Mouse (Mus musculus) CH12.LX (cell line): ENCODE data around the gene Hdac1.

ENCODE experiments used
- CTCF ChIP-seq, 2 experiments: IDR thresholded peaks in 1 of 2; conservative IDR thresholded peaks in 1 of 2; 2 replicates each; pipeline ENCODE4 v1.5.1; 2011 to 2012; ENCODE audit warnings: low read depth in 2 of 2, low read length in 2 of 2, improper control_type of control experiment in 1 of 2, inconsistent platforms in 1 of 2, mild to moderate bottlenecking in 1 of 2, moderate library complexity in 1 of 2
- HCFC1 ChIP-seq: IDR thresholded peaks from 2 replicates; pipeline ENCODE4 v1.6.1; 2012; ENCODE audit warnings: low read depth, mild to moderate bottlenecking, inconsistent platforms, low read length, improper control_type of control experiment

DNA sequence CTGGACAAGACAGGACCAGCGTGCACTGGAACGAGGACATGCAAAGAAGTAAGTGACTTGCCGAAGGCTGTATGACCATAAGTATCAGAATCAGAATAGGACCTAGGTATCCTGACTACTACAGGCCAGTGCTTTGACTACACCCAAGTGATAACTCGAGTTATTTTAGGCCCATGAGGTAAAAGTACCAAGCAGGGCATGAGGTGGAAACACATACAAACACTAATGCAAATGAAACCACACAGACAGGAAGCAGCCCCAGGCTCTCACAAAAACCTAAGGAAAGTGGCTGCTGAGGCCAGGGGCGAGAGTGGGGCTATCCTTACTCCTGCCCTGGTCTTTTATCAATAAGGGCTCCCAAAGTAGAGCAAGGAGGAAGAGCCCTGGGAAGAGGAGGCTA lies 17.2 kb downstream of the Hdac1 start:
- no peak for TF ChIP-seq CTCF (conservative IDR thresholded peaks at IDR 0.05 in 1 of 2, IDR thresholded peaks at IDR 0.05 in 1 of 2; ENCODE audit: low read depth in 2 of 2, low read length in 2 of 2)
- TF ChIP-seq HCFC1: no peak
